Mouse (Mus musculus) ES-E14 (cell line): ENCODE results near the gene Acaca.

Experiments used
- MAFK ChIP-seq: IDR thresholded peaks from 2 replicates; pipeline ENCODE4 v1.6.1; 2014; ENCODE audit warnings: mild to moderate bottlenecking, low read depth, low read length, inconsistent platforms; ENCODE audit not compliant: insufficient read depth
- ZC3H11A ChIP-seq: IDR thresholded peaks from 2 replicates; pipeline ENCODE4 v1.6.1; 2012; ENCODE audit warnings: low read depth, mild to moderate bottlenecking, inconsistent platforms, low read length, borderline replicate concordance
- ZNF384 ChIP-seq: IDR thresholded peaks from 2 replicates; pipeline ENCODE4 v1.6.1; 2012; ENCODE audit warnings: low read depth, low read length, inconsistent platforms

DNA sequence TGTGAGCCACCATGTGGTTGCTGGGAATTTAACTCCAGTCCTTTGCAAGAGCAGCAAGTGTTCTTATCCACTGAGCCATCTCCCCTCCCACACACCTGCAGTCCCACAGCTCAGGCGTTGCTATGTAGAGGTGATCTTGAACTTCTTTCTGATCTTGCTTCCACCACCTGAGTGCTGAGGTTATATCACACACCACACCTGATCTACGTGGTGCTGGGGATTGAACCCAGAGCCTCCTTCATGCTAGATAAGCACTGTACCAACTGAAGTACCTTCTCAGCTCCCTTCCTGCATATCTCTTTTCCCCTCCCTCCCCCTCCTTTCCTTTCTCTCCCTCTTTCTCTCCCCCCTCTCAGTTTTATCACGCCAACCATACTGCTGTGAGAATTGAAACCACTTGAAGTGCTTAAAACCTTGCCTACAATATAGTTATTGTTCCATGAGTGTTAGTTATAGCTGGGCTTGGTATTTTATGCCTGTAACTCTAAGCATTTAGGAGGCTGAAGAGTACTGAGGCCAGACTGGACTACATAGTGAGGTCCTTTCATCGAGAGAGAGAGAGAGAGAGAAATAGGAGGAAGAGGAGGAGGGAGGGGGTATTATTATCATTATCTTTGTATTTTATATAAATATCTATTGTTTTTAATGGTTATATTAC is 128.7 kb downstream of the Acaca start:
- no peak for TF ChIP-seq ZNF384
- no peak for TF ChIP-seq MAFK
- no peak for TF ChIP-seq ZC3H11A
